Mouse (Mus musculus) E14TG2a.4 (cell line): ENCODE measurements at regions not wholly inside any gene's neighbourhood (a gene's known extent, or its start where the extent isn't known, plus 50 kb on each side); places are given as distances from the start of the nearest gene placed in this dataset.

ENCODE experiments used
- CTCF ChIP-seq: conservative IDR thresholded peaks from 2 replicates; pipeline ENCODE4 v1.5.1; 2014; ENCODE audit warnings: low read length
- NANOG ChIP-seq: IDR thresholded peaks from 2 replicates; pipeline ENCODE4 v1.6.1; 2014; ENCODE audit warnings: borderline replicate concordance, low read length, mixed read lengths

GRCm38 (mm10) chr5:28682821-28683220 lies 215.8 kb upstream of the Shh start:
- TF ChIP-seq NANOG (no peak), CTCF (no peak)
